Mouse (Mus musculus): Measurements from ENCODE around the gene Cnp.

- TF ChIP-seq POLR2A (IDR thresholded peaks at IDR 0.05; ENCODE audit: low read depth, low read length), result no peak
- TF ChIP-seq CTCF (IDR thresholded peaks at IDR 0.05; ENCODE audit: extremely low read depth, insufficient read depth, insufficient read length, insufficient replicate concordance), result no peak; the same call in 1 of the 2 replicates
Measured at GRCm38 (mm10) chr11:100555583-100555982, 19.1 kb upstream of the Cnp start.

Data from spleen, adult 2 months (tissue).